Mouse (Mus musculus): Measurements from ENCODE around the gene Orc6. TPM values are rescaled to one million over a fixed set of nuclear protein-coding genes. Genes with fewer than 3 reads are reported as not detected.

Orc6 gene
- polyA plus RNA-seq (2014; fragmentation: Nextera tagmentation; extraction: Ambion mirVana) = 140 and 143 TPM in 2 replicates

DNA sequence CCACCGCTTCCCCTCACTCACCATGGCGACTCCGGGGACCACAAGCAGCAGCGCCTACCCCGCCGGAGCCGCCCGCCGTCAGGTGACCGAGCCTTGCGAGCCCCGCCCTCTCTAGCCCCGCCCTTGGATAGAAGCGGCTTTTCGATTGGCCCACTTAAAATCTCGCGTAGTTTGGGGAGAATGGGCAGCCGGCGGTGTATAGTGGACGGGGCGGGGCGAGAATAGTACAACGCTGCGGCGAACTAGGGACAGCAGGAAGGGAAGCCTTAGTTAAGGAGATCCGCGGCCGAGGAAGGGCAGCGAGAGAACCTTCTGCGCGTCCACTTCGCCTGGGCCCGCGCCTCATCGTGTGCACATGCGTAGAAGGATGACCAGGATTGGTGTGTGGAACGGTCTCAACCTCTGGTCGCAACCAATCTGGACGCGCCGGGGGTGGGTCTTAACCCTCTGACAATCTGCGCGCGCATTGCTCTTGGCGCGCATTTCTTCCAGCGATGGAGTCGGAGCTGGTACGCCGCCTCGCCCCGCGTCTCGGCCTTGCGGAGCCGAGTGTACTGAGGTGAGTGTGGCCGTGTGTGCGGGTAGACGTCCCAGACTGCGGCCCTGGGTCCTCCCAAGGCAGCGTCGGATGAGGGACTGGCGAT, at the start of gene Orc6, which contains the start of gene Vps35:
Gene Orc6, plus strand, starts transcription at position 199 of the 644 bp plus-strand sequence.
Gene Vps35, minus strand, starts transcription at position 369 of the 644 bp plus-strand sequence.
- Histone ChIP-seq H3K9ac (ENCODE audit: low read length) (peak within 1 kb of the TSS; percentile 94), H3K9me3 (ENCODE audit: control insufficient read depth, low read length) (no peaks in the 10 kb centered on the region), H3K36me3 (ENCODE audit: control insufficient read depth, insufficient read depth, low read length) (peaks cover 2% of the 10 kb centered on the region; the same call in 1 of the 2 replicates), H3K27ac (ENCODE audit: low read depth, low read length) (peak within 1 kb of the TSS; percentile 96), H3K4me3 (ENCODE audit: low read depth, low read length) (peak within 1 kb of the TSS; percentile 79), H3K4me2 (peak within 1 kb of the TSS; percentile 76), H3K27me3 (ENCODE audit: control insufficient read depth, insufficient read depth, low read length) (no peaks in the 10 kb centered on the region), H3K4me1 (ENCODE audit: control insufficient read depth, insufficient read depth, low read length) (peaks cover 15% of the 10 kb centered on the region)
- ATAC-seq (ENCODE audit: low FRiP score) (peak; percentile 97), DNase-seq (ENCODE audit: low spot score, missing footprints) (peak; percentile 99)
- WGBS = under 1% methylated on average over 63 of the region's 63 CpGs

DNA sequence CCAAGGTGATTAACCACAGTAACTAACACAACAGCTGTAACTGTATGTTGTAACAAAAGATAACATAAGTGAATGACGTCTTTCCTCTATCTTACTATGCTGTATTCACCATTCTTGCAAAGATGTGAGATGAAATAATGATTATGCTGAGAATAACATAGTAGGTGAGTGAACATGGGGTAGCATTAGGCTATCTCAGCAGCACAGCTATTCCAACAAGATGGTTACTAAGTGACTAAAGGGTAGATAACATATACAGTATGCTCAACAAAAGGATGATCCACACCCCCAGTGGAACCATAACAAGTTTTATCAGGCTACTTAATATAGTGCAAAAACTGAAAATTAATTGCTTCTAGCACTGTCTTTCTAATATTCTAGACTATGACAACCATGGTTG, 12.6 kb upstream of the Orc6 start:
- Histone ChIP-seq H3K36me3 (ENCODE audit: control insufficient read depth, insufficient read depth, low read length) (peaks cover 5% of the 10 kb centered on the region), H3K27me3 (ENCODE audit: control insufficient read depth, insufficient read depth, low read length) (no peaks in the 10 kb centered on the region)
- 98% methylated on average over 1 of the region's 1 CpGs for WGBS

DNA sequence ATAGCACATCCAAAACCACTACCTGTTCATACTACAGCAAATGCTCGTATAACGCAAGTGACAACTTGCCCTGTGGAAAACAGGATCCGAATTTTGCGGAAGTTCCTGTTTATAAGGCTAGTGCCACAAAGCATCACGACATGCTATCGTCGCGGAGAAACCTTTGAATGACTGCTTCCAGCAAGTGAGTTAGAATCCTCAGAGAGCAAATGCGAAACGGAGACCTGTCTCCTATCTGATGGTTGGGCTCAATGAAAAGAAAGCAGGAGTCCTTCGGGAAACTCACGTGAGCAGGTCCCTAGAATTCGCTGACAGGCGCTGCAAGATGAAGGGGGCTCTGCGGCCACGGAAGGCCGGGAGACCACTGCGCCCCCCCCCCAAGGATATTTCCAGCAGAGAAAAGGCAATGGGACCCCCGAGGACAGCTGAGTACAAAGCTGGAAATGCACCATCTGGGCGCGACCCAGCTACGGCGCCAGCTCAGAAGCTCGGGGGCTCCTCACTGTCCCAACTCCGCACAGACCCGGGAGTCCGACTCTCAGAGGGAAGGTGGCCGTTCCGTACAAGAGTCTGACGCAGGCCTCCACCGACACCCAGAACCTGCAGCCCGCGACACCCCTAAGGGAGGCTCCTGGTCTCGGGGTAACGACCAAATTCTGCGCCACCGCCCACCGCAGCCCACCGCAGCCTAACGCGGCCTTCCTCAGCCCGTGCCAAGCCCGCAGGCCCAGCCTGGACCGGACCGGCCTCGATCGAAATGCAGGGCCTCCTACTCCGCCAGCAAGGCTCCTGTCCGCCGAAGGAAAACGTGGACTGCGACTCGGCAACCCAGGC, 615 bp upstream of the Orc6 start:
- Histone ChIP-seq H3K4me3 (ENCODE audit: low read depth, low read length) (peak overlapping the region; percentile 79), H3K27me3 (ENCODE audit: control insufficient read depth, insufficient read depth, low read length) (no peaks in the 10 kb centered on the region), H3K4me2 (peak overlapping the region; percentile 76), H3K9ac (ENCODE audit: low read length) (peak overlapping the region; percentile 94), H3K4me1 (ENCODE audit: control insufficient read depth, insufficient read depth, low read length) (peaks cover 15% of the 10 kb centered on the region), H3K36me3 (ENCODE audit: control insufficient read depth, insufficient read depth, low read length) (peaks cover 2% of the 10 kb centered on the region; the same call in 1 of the 2 replicates), H3K9me3 (ENCODE audit: control insufficient read depth, low read length) (no peaks in the 10 kb centered on the region), H3K27ac (ENCODE audit: low read depth, low read length) (peak overlapping the region; percentile 96)
- 1% methylated on average over 53 of the region's 53 CpGs for WGBS
- DNase-seq (ENCODE audit: low spot score, missing footprints) (peak; percentile 88), ATAC-seq (ENCODE audit: low FRiP score) (no peak)

More for the DNA sequence above, 12.6 kb upstream of the Orc6 start:
- H3K4me1 ChIP-seq (ENCODE audit: control insufficient read depth, insufficient read depth, low read length) = no peaks in the 10 kb centered on the region
- no peak overlapping the region for H3K27ac ChIP-seq (ENCODE audit: low read depth, low read length)
- DNase-seq (ENCODE audit: low spot score, missing footprints) = no peak
- no peak overlapping the region for H3K4me2 ChIP-seq
- no peaks in the 10 kb centered on the region for H3K9me3 ChIP-seq (ENCODE audit: control insufficient read depth, low read length)
- H3K4me3 ChIP-seq (ENCODE audit: low read depth, low read length) = no peak overlapping the region
- H3K9ac ChIP-seq (ENCODE audit: low read length) = no peak overlapping the region
- no peak for ATAC-seq (ENCODE audit: low FRiP score)

DNA sequence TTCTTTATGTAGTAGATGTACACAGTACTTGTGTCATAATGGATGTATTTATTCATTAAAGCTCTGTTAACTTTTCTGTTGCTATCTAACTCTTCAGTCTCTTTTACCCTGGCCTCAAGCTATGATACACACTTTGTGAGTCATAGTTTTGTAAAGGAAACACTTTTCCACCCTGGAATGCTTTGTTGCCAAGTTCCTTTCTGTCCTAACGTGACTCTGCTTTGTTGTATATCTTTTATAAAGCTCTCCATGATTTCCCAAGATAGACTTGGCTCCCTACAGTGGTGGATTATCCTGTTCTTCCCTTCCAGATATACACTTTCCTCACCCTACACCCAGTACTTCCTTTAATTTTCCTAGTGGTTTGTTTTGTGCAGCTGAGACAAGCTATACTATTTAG, 2.5 kb downstream of the Orc6 start:
- Histone ChIP-seq H3K27me3 (ENCODE audit: control insufficient read depth, insufficient read depth, low read length) (no peaks in the 10 kb centered on the region), H3K4me2 (no peak overlapping the region), H3K4me3 (ENCODE audit: low read depth, low read length) (no peak overlapping the region), H3K9ac (ENCODE audit: low read length) (no peak overlapping the region), H3K4me1 (ENCODE audit: control insufficient read depth, insufficient read depth, low read length) (peaks cover 15% of the 10 kb centered on the region), H3K27ac (ENCODE audit: low read depth, low read length) (no peak overlapping the region), H3K36me3 (ENCODE audit: control insufficient read depth, insufficient read depth, low read length) (peaks cover 8% of the 10 kb centered on the region), H3K9me3 (ENCODE audit: control insufficient read depth, low read length) (no peaks in the 10 kb centered on the region)
- ATAC-seq (ENCODE audit: low FRiP score) (no peak), DNase-seq (ENCODE audit: low spot score, missing footprints) (peak; percentile 35)
- WGBS = 59% methylated on average over 1 of the region's 1 CpGs

DNA sequence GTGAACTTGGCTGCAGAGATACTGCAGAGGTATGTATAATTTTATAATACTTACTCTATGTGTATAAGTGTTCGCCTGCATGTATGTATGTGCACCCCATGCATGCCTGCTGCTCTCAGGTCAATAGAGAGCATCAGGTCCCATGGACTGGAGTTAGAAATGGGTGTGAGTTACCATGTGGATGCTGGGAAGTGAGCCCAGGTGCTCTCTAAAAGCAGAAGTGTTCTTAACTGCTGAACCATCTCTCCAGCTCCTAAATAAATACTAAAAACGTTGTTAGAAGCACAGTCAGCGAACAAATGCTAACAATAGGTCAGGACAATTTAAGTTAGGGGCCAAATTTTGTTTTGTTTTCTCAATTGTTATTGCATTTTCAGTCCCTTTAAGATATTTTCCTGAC, 3.5 kb downstream of the Orc6 start:
- peaks cover 12% of the 10 kb centered on the region for H3K36me3 ChIP-seq (ENCODE audit: control insufficient read depth, insufficient read depth, low read length)
- no peak overlapping the region for H3K4me3 ChIP-seq (ENCODE audit: low read depth, low read length)
- no peak overlapping the region for H3K4me2 ChIP-seq
- 88% methylated on average over 3 of the region's 3 CpGs for WGBS
- ATAC-seq (ENCODE audit: low FRiP score) (no peak), DNase-seq (ENCODE audit: low spot score, missing footprints) (peak; percentile 39)
- no peak overlapping the region for H3K9ac ChIP-seq (ENCODE audit: low read length)
- H3K27ac ChIP-seq (ENCODE audit: low read depth, low read length) = no peak overlapping the region
- peaks cover 10% of the 10 kb centered on the region for H3K4me1 ChIP-seq (ENCODE audit: control insufficient read depth, insufficient read depth, low read length)
- no peaks in the 10 kb centered on the region for H3K27me3 ChIP-seq (ENCODE audit: control insufficient read depth, insufficient read depth, low read length)
- H3K9me3 ChIP-seq (ENCODE audit: control insufficient read depth, low read length) = no peaks in the 10 kb centered on the region

DNA sequence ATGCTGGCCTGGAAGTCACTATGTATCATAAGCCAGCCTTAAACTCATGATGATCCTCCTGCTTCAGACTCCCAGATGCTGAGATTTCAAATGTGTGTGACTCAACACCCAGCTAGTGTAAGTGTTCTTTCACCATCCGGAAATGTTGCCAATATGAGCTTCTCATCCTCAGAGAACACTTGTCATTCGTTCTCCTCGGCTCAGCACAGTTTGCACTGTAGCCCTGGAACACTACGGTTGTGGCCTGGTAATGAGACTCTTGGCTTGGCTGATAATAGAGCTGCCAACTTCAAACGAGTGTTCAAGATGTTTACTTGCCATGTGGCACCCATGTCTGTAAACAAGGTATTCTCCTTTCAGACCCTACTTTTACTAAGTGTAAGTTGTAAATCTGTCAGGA, 4.1 kb downstream of the Orc6 start:
- ATAC-seq (ENCODE audit: low FRiP score) (no peak), DNase-seq (ENCODE audit: low spot score, missing footprints) (peak; percentile 66)
- Histone ChIP-seq H3K36me3 (ENCODE audit: control insufficient read depth, insufficient read depth, low read length) (peaks cover 16% of the 10 kb centered on the region), H3K9ac (ENCODE audit: low read length) (no peak overlapping the region), H3K4me2 (no peak overlapping the region), H3K9me3 (ENCODE audit: control insufficient read depth, low read length) (no peaks in the 10 kb centered on the region), H3K27ac (ENCODE audit: low read depth, low read length) (no peak overlapping the region), H3K27me3 (ENCODE audit: control insufficient read depth, insufficient read depth, low read length) (no peaks in the 10 kb centered on the region), H3K4me3 (ENCODE audit: low read depth, low read length) (no peak overlapping the region), H3K4me1 (ENCODE audit: control insufficient read depth, insufficient read depth, low read length) (peaks cover 7% of the 10 kb centered on the region)
- WGBS = 91% methylated on average over 5 of the region's 5 CpGs

DNA sequence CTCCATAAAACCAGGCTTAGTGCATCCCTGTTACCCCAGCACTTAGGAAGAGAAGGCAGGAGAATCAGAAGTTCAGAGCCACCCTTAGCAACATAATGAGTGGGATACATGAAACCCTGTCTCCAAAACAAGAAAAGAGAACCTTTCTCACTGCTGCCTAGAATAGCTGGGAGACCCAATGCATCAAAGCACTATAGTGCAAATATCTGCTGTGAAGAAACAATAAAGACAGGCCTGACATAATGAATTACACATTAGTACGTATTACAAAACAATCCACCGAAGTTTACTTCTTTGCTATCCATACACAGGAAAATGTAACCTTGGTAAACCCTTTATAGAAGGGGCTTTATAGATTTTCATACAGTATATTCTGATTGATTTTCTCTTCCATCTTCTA, 9.1 kb downstream of the Orc6 start:
- no peak overlapping the region for H3K27ac ChIP-seq (ENCODE audit: low read depth, low read length)
- no peaks in the 10 kb centered on the region for H3K9me3 ChIP-seq (ENCODE audit: control insufficient read depth, low read length)
- no peak overlapping the region for H3K4me3 ChIP-seq (ENCODE audit: low read depth, low read length)
- DNase-seq (ENCODE audit: low spot score, missing footprints) = peak; percentile 71
- no peak overlapping the region for H3K4me2 ChIP-seq
- no peaks in the 10 kb centered on the region for H3K4me1 ChIP-seq (ENCODE audit: control insufficient read depth, insufficient read depth, low read length)
- WGBS = 89% methylated on average over 2 of the region's 2 CpGs
- no peak for ATAC-seq (ENCODE audit: low FRiP score)
- no peaks in the 10 kb centered on the region for H3K27me3 ChIP-seq (ENCODE audit: control insufficient read depth, insufficient read depth, low read length)
- no peak overlapping the region for H3K9ac ChIP-seq (ENCODE audit: low read length)
- peaks cover 16% of the 10 kb centered on the region for H3K36me3 ChIP-seq (ENCODE audit: control insufficient read depth, insufficient read depth, low read length)

DNA sequence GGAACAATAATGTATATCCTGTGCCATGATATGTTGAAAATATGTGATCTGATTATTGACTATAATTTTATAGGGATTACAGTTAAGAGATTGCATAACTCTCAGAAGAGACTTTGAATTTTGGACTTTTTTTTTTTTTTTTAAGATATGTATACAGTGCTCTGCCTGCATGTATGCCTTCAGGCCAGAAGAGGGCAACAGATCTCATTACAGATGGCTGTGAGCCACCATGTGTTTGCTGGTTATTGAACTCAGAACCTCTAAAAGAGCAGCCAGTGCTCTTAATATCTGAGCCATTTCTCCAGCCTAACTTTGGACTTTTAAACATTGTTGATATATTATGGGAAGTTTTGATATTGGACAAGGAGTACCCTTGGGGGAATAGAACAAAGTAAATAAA, 12.3 kb downstream of the Orc6 start:
- ATAC-seq (ENCODE audit: low FRiP score) = no peak

DNA sequence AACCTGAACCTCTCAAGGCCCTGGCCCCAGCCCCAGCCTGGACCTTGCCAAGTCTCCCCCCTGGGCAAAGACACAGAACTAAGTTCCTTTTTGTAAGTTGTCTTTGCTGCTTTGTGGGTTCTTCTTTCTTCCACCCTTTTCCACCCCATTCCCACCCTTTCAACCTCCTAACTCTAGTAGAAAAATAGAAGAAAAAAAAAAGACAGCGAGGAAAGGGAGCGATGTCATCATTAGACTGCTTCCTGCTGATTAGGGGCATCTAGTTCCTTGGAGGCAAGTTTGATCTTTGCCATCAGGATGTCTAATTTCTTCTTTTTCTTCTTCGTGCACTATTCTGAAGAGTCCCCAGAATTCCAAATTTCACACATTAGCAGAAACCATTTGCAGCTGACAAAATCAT, 13.6 kb downstream of the Orc6 start:
- Histone ChIP-seq H3K27me3 (ENCODE audit: control insufficient read depth, insufficient read depth, low read length) (no peaks in the 10 kb centered on the region), H3K27ac (ENCODE audit: low read depth, low read length) (no peak overlapping the region), H3K9ac (ENCODE audit: low read length) (no peak overlapping the region), H3K9me3 (ENCODE audit: control insufficient read depth, low read length) (no peaks in the 10 kb centered on the region), H3K4me2 (no peak overlapping the region), H3K36me3 (ENCODE audit: control insufficient read depth, insufficient read depth, low read length) (peaks cover 5% of the 10 kb centered on the region; the same call in 1 of the 2 replicates), H3K4me1 (ENCODE audit: control insufficient read depth, insufficient read depth, low read length) (no peaks in the 10 kb centered on the region), H3K4me3 (ENCODE audit: low read depth, low read length) (no peak overlapping the region)
- no peak for ATAC-seq (ENCODE audit: low FRiP score)
- 89% methylated on average over 3 of the region's 3 CpGs for WGBS
- DNase-seq (ENCODE audit: low spot score, missing footprints) = peak; percentile 37

More for the DNA sequence above, 12.3 kb downstream of the Orc6 start:
- Histone ChIP-seq H3K27ac (ENCODE audit: low read depth, low read length) (no peak overlapping the region), H3K9me3 (ENCODE audit: control insufficient read depth, low read length) (no peaks in the 10 kb centered on the region), H3K4me1 (ENCODE audit: control insufficient read depth, insufficient read depth, low read length) (no peaks in the 10 kb centered on the region), H3K4me3 (ENCODE audit: low read depth, low read length) (no peak overlapping the region), H3K36me3 (ENCODE audit: control insufficient read depth, insufficient read depth, low read length) (peaks cover 10% of the 10 kb centered on the region), H3K4me2 (no peak overlapping the region), H3K27me3 (ENCODE audit: control insufficient read depth, insufficient read depth, low read length) (no peaks in the 10 kb centered on the region), H3K9ac (ENCODE audit: low read length) (no peak overlapping the region)
- DNase-seq (ENCODE audit: low spot score, missing footprints) = peak; percentile 57

Data from midbrain, embryonic 11.5 days (tissue).